Mouse (Mus musculus) Patski (cell line): ENCODE results near the gene Pfkp. TPM values are rescaled to one million over a fixed set of nuclear protein-coding genes. Genes with fewer than 3 reads are reported as not detected.

Experiments
- ATAC-seq: fragments of 100-300 bp; one replicate; pipeline ENCODE4 v1.8.0; 2021
- CTCF ChIA-PET: fragments of 350-600 bp; sonication (Branson Sonifier 250); formaldehyde crosslinking; loops from one replicate; lab custom pipeline; 2022; ENCODE audit warnings: inconsistent platforms; lab: Charles Lee
- POLR2A ChIA-PET: fragments of 350-600 bp; sonication (Branson Sonifier 250); formaldehyde crosslinking; loops from one replicate; lab custom pipeline; 2022; ENCODE audit warnings: antibody characterized with exemption, inconsistent platforms; lab: Charles Lee
- DNase-seq: peaks from one replicate; pipeline ENCODE4 v3.0.0-alpha.2; 2011; ENCODE audit warnings: low read depth, low spot score
- H3K27me3 ChIP-seq: fragments of 371-371 bp; one replicate; pipeline ENCODE4 v1.5.1; 2021
- CTCF ChIP-seq: fragments of 100-300 bp; IDR thresholded peaks from one replicate; pipeline ENCODE4 v1.5.1; 2021
- in situ Hi-C: fragments of 300-500 bp; cut with MboI; formaldehyde crosslinking; loops from 3 replicates; pipeline ENCODE4 v1.11.1; 2018; ENCODE audit warnings: low pct_unique_long_range_greater_than_20kb, mixed read lengths
- polyA plus RNA-seq: library from polyadenylated mRNA; unstranded; gene quantifications from one replicate; pipeline ENCODE4 v1.2.3, GENCODE M21; 2021

The Pfkp gene
- polyA plus RNA-seq, 1 experiment from 2014 or later: 220 TPM

DNA sequence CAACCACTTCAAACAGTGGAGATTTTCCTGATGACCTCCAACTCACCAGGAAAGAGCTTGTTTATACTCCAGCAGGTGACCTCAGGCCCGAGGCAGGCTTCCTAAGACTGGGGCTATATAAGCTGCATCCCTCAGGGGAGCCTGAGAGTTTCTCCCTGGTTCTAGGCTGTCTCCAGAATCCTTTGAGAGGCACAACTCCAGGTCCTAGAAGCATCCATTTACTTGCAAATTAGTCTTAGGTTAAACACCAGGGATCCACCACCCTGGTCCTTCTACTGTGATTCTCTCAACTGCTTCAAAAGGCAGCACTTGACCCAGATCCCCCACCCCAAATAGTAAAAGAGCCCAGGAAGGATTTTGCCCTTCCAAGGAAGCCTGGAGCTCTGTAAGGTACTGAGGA lies 10.2 kb downstream of the Pfkp start:
- in situ Hi-C loops: no loop called here
- ChIA-PET POLR2A (interaction anchor here (0.5 kb wide), 1 partner anchor 29 kb away, joined by 4 read pairs; no protein-coding TSS in a partner anchor), CTCF (interaction anchor here (0.8 to 1.8 kb wide), 3 partner anchors 9 to 14 kb away, joined by 5 to 6 read pairs (median 5); no protein-coding TSS in a partner anchor)
- no peak for TF ChIP-seq CTCF
- DNase-seq (no peak), ATAC-seq (no peak)
- H3K27me3 ChIP-seq: no peaks in the 10 kb centered on the region

DNA sequence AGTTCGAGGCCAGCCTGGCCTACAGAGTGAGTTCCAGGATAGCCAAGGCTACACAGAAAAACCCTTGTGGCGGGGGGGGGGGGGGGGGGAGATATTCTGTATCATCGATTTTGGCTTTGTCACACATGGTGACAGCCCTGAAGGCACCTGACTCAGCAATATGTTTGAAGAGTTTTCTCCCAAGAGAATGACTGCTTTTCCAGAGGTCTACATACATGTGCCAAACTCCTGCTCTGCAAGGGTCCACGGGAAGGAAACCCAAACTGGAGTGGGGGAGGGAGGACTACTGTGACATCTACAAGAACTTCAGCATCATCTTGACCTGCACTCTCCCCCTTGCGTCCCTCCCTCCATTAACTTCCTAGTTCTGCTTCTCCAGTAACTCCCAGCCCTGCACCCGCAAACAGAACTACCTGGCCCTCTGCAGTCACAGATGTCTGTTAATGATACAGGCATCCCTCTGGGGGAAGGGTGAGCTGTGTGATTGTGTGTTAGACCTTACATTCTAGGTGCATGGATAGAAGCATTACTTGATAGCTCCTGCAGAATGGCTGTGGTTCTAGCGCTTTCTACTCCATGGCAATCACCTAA lies 10.9 kb downstream of the Pfkp start:
- TF ChIP-seq CTCF: no peak
- no peaks in the 10 kb centered on the region for H3K27me3 ChIP-seq
- ChIA-PET CTCF (interaction anchor here (0.8 to 1.9 kb wide), 4 partner anchors 10 to 15 kb away, joined by 5 to 7 read pairs (median 6); partner anchors contain the start of gene Pfkp), POLR2A (interaction anchor here (0.5 to 1.6 kb wide), 2 partner anchors 9 to 30 kb away, joined by 4 to 5 read pairs; no protein-coding TSS in a partner anchor)
- no peak for ATAC-seq
- in situ Hi-C loops: no loop called here
- no peak for DNase-seq

DNA sequence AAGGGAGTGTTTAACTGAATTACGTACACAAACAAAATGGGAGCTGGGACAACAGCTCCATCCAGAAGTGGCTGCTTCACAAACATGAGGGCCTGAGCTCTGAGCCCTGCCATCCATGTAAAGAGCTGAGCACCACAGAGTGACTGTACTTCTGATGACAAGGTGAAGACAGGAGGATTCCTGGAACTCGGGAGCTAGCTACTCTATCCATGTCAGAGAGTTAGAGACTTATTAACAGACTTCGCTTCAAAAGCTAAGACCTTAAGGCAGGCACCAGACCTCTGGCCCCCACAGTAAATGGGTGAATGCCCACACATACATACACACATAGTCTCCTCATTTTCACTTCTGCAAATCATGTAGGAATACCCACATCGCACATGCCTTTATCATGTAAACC lies 11.6 kb downstream of the Pfkp start:
- ChIA-PET CTCF (interaction anchor here (1.2 to 1.9 kb wide), 3 partner anchors 8 to 10 kb away, joined by 3 to 7 read pairs (median 3); partner anchors contain the start of gene Pfkp), POLR2A (interaction anchor here (1.6 kb wide), 1 partner anchor 10 kb away, joined by 5 read pairs; no protein-coding TSS in a partner anchor)
- DNase-seq (no peak), ATAC-seq (peak; percentile 58)
- no peaks in the 10 kb centered on the region for H3K27me3 ChIP-seq
- in situ Hi-C loops: no loop called here
- no peak for TF ChIP-seq CTCF

DNA sequence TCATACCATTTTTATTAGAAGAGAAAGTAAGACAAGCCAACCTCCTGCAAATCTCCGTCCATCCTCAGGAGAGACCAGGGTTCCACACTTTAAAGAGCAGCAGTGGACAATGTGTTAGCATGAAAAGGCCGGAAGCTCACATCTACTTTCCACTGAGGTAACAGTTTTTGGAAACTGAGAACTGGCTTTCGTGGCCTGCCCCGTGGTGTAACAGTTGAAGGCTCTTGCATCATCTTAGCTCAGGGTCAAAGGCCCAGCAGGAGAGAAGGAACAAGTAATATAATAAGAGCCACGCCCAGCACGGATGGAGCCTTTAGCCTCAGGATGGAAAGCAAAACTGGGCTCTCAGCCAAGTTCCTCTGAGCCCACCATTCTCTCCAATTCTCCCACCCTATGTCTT lies 12.1 kb downstream of the Pfkp start:
- ATAC-seq: no peak
- DNase-seq: no peak
- H3K27me3 ChIP-seq: no peaks in the 10 kb centered on the region
- CTCF ChIA-PET: interaction anchor here (0.9 to 1.9 kb wide), 4 partner anchors 8 to 13 kb away, joined by 3 to 7 read pairs (median 3); partner anchors contain the start of gene Pfkp
- no peak for TF ChIP-seq CTCF
- in situ Hi-C loops: no loop called here
- POLR2A ChIA-PET: interaction anchor here (1.6 kb wide), 1 partner anchor 10 kb away, joined by 5 read pairs; no protein-coding TSS in a partner anchor

DNA sequence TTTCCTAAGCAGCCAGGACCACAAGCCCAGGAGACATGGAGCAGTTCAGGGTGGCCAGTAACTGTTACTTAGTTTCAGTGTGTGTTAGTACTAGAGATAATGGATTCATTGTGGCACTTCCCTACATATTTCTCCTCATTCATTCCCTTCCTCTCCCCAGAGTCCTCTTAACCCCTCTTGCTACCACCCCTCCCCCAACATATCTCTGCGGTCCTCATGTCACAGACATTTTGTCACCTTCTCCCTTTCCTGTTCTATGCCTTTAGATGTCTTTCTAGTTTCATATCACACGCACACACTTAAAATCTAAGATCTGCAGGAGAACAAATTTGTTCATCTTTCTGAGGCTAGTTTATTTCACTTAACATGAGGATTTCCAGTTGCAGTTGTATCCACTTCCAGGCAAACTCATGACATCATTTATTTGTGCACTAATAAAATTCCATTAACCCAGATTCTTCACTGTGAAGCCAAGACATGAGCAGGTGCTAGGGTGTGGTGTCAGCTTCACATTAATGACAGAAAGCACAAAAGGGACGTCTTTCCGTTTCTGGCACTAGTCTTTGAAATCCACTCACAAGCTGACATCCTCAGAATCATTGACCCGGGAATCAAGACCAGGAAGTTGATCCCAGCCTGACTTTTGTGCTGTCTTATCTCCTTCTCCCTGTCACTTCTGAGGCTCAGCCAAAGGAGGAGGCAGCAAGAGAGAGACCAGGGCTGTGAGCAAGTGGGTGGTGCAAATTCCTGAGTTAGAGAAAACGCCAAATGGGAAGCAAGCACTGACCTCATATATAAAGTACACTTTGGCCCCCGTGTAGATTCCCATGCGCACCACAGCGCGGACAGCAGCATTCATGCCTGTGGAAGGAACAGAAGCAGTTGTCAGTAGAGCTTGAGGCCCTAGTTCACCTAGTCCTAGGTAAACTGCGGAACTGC lies 13.2 kb downstream of the Pfkp start:
- no peak for ATAC-seq
- no peak for DNase-seq
- no peaks in the 10 kb centered on the region for H3K27me3 ChIP-seq
- no peak for TF ChIP-seq CTCF
- ChIA-PET CTCF (interaction anchor here (0.9 to 1.9 kb wide), 3 partner anchors 10 to 12 kb away, joined by 3 to 7 read pairs (median 3); partner anchors contain the start of gene Pfkp), POLR2A (no interaction called here)
- in situ Hi-C loops: no loop called here

DNA sequence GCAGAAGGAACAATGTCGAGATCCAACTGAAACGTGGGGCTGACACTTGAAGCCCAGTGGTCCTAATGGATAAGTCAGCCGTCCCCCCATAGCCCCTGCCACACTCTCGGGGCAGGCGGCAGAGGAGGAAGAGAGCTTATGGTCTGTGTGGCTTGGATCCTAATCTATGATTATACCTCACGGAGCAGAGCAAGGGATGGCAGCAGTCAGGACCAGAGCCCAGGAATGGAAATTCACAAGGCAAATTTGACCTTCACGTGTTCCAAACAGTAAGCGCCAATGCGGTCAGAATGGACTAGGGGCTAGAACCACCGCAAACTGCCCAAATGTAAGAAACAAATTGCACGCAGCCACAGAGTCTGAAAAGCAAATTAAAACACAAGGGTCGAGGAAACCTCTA lies 14.5 kb downstream of the Pfkp start:
- no peak for TF ChIP-seq CTCF
- POLR2A ChIA-PET: interaction anchor here (1.4 kb wide), 1 partner anchor 14 kb away, joined by 4 read pairs; the partner anchor contains the start of gene Pfkp
- no peak for ATAC-seq
- in situ Hi-C loops: loop anchor here (5.0 kb wide), 1 partner anchor 52 kb away; no protein-coding TSS in a partner anchor
- CTCF ChIA-PET: no interaction called here
- H3K27me3 ChIP-seq: no peaks in the 10 kb centered on the region
- no peak for DNase-seq

DNA sequence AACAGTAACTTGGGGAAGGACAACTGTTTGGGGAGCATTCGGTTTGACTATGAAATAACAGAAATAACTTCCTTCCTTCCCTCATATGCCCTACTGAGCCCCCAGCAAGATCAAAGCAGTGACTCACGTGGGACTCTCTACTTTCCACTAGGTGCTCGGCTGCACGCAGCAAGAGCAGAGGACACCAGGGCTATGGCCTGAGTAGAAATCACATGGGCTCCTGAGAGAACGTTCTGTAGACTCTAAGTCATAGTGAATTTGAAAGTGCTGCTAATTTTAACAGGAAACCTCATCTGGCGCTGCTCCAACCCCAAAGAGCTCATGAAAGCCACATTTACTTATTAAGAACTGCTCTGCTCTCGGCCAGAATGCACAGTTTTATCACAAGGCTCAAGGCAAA lies 15.1 kb downstream of the Pfkp start:
- in situ Hi-C loops: loop anchor here (5.0 kb wide), 1 partner anchor 51 kb away; no protein-coding TSS in a partner anchor
- CTCF ChIA-PET: interaction anchor here (1.3 to 2.1 kb wide), 2 partner anchors 10 to 14 kb away, joined by 3 to 5 read pairs; no protein-coding TSS in a partner anchor
- POLR2A ChIA-PET: interaction anchor here (1.4 kb wide), 1 partner anchor 15 kb away, joined by 4 read pairs; the partner anchor contains the start of gene Pfkp
- no peak for DNase-seq
- no peak for TF ChIP-seq CTCF
- ATAC-seq: peak; percentile 77
- no peaks in the 10 kb centered on the region for H3K27me3 ChIP-seq

DNA sequence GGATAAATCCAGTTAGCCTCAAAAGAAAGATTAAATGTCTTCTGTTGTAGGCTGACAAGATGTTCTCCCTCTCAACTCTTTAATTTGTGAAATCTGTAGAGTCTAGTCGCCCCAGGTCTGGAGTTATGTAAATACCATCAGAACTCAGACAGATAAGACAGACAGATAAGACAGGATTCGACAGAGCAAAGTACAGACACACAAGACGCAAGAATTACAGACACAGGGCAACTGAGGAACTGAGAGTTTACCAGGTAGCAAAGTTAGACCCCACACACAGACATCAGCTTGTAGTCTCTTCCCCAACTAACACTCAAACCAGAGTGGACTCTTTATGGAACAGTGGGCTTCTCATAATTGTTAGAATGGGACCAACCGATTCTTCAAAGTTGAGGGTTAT lies 15.6 kb downstream of the Pfkp start:
- DNase-seq (no peak), ATAC-seq (no peak)
- POLR2A ChIA-PET: interaction anchor here (1.4 kb wide), 1 partner anchor 16 kb away, joined by 4 read pairs; the partner anchor contains the start of gene Pfkp
- H3K27me3 ChIP-seq: no peaks in the 10 kb centered on the region
- in situ Hi-C loops: loop anchor here (5.0 kb wide), 1 partner anchor 51 kb away; no protein-coding TSS in a partner anchor
- no peak for TF ChIP-seq CTCF
- CTCF ChIA-PET: interaction anchor here (1.0 to 2.1 kb wide), 3 partner anchors 9 to 15 kb away, joined by 3 to 5 read pairs (median 4); no protein-coding TSS in a partner anchor

DNA sequence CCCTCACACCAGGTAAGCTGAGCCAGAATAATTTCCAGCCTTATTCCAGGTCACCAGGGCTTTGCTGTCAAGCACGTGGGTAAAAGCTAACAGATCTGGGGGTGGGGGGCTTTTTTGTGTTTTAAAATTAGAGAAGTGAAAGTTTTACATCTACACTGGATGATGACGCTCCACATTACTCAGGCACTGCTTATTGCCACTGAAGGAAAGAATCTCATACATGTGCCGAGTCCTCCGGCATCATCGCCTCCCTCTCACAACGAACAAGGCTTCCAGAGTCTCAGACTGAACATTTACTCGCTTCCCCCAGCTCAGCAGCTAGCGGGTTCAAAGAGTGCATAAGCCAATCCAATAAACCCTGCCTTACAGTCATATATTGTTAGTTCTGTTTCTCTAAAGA lies 16.1 kb downstream of the Pfkp start:
- H3K27me3 ChIP-seq: no peaks in the 10 kb centered on the region
- DNase-seq (no peak), ATAC-seq (no peak)
- TF ChIP-seq CTCF: no peak
- ChIA-PET CTCF (interaction anchor here (1.0 to 2.1 kb wide), 3 partner anchors 9 to 15 kb away, joined by 3 to 5 read pairs (median 4); no protein-coding TSS in a partner anchor), POLR2A (no interaction called here)
- in situ Hi-C loops: loop anchor here (5.0 kb wide), 1 partner anchor 50 kb away; no protein-coding TSS in a partner anchor
